Mouse (Mus musculus) midbrain, embryonic 15.5 days (tissue): ENCODE data around the gene Gipc3. TPM values are rescaled to one million over a fixed set of nuclear protein-coding genes. Genes with fewer than 3 reads are reported as not detected.

Experiments
- ATAC-seq: fragments of 200-750 bp; cut with Nextera tagmentation; replicated peaks from 2 replicates; pipeline ENCODE4 v1.8.0; 2017; ENCODE audit warnings: moderate TSS enrichment
- H3K27ac ChIP-seq: fragments of 300-500 bp; sonication (generic); 2 replicates; pipeline ENCODE4 v1.5.1; 2015; ENCODE audit warnings: mild to moderate bottlenecking, inconsistent platforms
- H3K27me3 ChIP-seq: fragments of 300-500 bp; sonication (generic); replicated peaks from 2 replicates; pipeline ENCODE4 v1.6.1; 2015; ENCODE audit warnings: inconsistent platforms
- H3K36me3 ChIP-seq: fragments of 300-500 bp; sonication (generic); replicated peaks from 2 replicates; pipeline ENCODE4 v1.6.1; 2015; ENCODE audit warnings: inconsistent platforms
- H3K4me1 ChIP-seq: fragments of 300-500 bp; sonication (generic); 2 replicates; pipeline ENCODE4 v1.6.1; 2015; ENCODE audit warnings: inconsistent platforms
- H3K4me2 ChIP-seq: fragments of 300-500 bp; sonication (generic); 2 replicates; pipeline ENCODE4 v1.6.1; 2015; ENCODE audit warnings: inconsistent platforms, mild to moderate bottlenecking, moderate library complexity
- H3K4me3 ChIP-seq: fragments of 300-500 bp; sonication (generic); 2 replicates; pipeline ENCODE4 v1.5.1; 2015; ENCODE audit warnings: mild to moderate bottlenecking, inconsistent platforms
- H3K9ac ChIP-seq: fragments of 300-500 bp; sonication (generic); 2 replicates; pipeline ENCODE4 v1.6.1; 2015; ENCODE audit warnings: mild to moderate bottlenecking, inconsistent platforms
- H3K9me3 ChIP-seq: fragments of 300-500 bp; sonication (generic); 2 replicates; pipeline ENCODE4 v1.6.1; 2016; ENCODE audit warnings: inconsistent platforms
- WGBS: fragments of 180-500 bp; shearing (Covaris S2); methylation state at CpG from one replicate; pipeline ENCODE4 v1.1.7; 2015; ENCODE audit warnings: mixed read lengths; 5-methylcytosine and 5-hydroxymethylcytosine counted together
- polyA plus RNA-seq: library from polyadenylated mRNA; unstranded; fragments of >200 nt; fragmentation: Nextera tagmentation; extraction: Ambion mirVana; gene quantifications from 2 replicates; pipeline ENCODE4 v1.2.1, GENCODE M21; 2015

The Gipc3 gene
- polyA plus RNA-seq, 1 experiment from 2014 or later: not detected

GRCm38 (mm10) chr10:81299585-81300351 lies 43.3 kb downstream of the Gipc3 start:
- Histone ChIP-seq H3K4me2 (no peak overlapping the region), H3K27me3 (no peaks in the 10 kb centered on the region), H3K4me1 (peaks cover 35% of the 10 kb centered on the region), H3K4me3 (no peak overlapping the region), H3K9me3 (no peaks in the 10 kb centered on the region), H3K27ac (no peak overlapping the region), H3K36me3 (no peaks in the 10 kb centered on the region), H3K9ac (no peak overlapping the region)
- ATAC-seq: no peak
- 93% methylated on average over 14 of the region's 14 CpGs for WGBS

GRCm38 (mm10) chr10:81298369-81299100 lies 44.5 kb downstream of the Gipc3 start:
- Histone ChIP-seq H3K27me3 (no peaks in the 10 kb centered on the region), H3K9ac (no peak overlapping the region), H3K36me3 (no peaks in the 10 kb centered on the region), H3K4me2 (no peak overlapping the region), H3K9me3 (no peaks in the 10 kb centered on the region), H3K27ac (no peak overlapping the region), H3K4me1 (peaks cover 47% of the 10 kb centered on the region), H3K4me3 (no peak overlapping the region)
- ATAC-seq: no peak
- 94% methylated on average over 17 of the region's 17 CpGs for WGBS

- H3K4me1 ChIP-seq: peaks cover 47% of the 10 kb centered on the region
- H3K36me3 ChIP-seq: no peaks in the 10 kb centered on the region
- H3K4me3 ChIP-seq: no peak overlapping the region
- H3K4me2 ChIP-seq: no peak overlapping the region
- H3K27me3 ChIP-seq: no peaks in the 10 kb centered on the region
- ATAC-seq: no peak
- no peaks in the 10 kb centered on the region for H3K9me3 ChIP-seq
- no peak overlapping the region for H3K27ac ChIP-seq
- 65% methylated on average over 10 of the region's 10 CpGs for WGBS
- H3K9ac ChIP-seq: no peak overlapping the region
These were observed 45.2 kb downstream of the Gipc3 start for GRCm38 (mm10) chr10:81297845-81298244.

DNA sequence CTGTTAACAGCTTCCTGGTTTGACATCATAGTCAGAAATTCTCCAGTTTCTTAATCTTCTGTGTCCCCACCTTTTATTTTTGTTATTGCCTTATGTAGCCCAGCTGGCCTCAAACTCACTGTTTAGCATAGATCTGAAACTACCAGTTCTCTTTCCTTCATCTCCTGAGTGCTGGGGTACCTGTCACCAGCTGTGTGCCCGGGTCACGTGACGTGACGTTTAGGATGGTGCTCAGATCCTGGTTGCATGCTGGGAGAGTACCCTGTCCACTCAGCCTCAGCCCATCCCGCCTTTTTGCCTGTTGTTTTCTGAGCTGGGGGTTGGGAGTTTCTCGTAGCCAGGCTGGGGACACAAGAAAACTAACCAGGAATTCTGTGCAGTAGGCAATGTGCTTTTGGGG lies 45.8 kb downstream of the Gipc3 start:
- Histone ChIP-seq H3K4me3 (no peak overlapping the region), H3K36me3 (no peaks in the 10 kb centered on the region), H3K27me3 (no peaks in the 10 kb centered on the region), H3K4me2 (no peak overlapping the region), H3K27ac (no peak overlapping the region), H3K4me1 (peaks cover 44% of the 10 kb centered on the region), H3K9me3 (no peaks in the 10 kb centered on the region), H3K9ac (no peak overlapping the region)
- no peak for ATAC-seq
- 87% methylated on average over 6 of the region's 6 CpGs for whole genome bisulfite sequencing

DNA sequence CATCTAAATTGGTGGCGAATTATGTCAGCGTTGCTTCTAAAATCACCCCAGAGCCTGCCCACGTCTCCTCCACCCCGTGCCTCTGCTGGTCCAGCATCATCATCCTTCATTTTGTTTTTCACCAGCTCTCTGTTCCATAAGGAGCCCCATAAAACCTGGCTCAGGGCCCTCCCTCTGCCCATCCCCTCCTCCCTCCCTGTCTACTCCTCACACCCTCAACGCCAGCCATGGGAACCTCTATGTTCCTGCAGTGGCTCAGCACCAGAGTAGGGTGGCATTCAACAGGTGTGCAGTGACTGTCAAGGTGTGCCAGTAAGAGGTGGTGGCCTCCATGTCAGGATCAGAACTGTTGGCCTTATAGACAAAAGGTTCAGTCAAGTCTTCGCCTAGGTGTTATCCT lies 47.9 kb downstream of the Gipc3 start:
- no peak overlapping the region for H3K27ac ChIP-seq
- no peaks in the 10 kb centered on the region for H3K36me3 ChIP-seq
- ATAC-seq: no peak
- 91% methylated on average over 6 of the region's 6 CpGs for WGBS
- no peak overlapping the region for H3K4me3 ChIP-seq
- no peaks in the 10 kb centered on the region for H3K27me3 ChIP-seq
- no peak overlapping the region for H3K9ac ChIP-seq
- peaks cover 32% of the 10 kb centered on the region for H3K4me1 ChIP-seq
- peak overlapping the region; percentile 70; the same call in 1 of the 2 replicates for H3K4me2 ChIP-seq
- H3K9me3 ChIP-seq: no peaks in the 10 kb centered on the region

GRCm38 (mm10) chr10:81294442-81294841 lies 48.6 kb downstream of the Gipc3 start:
- Histone ChIP-seq H3K9me3 (no peaks in the 10 kb centered on the region), H3K4me3 (peak overlapping the region; percentile 80), H3K27ac (no peak overlapping the region), H3K9ac (peak overlapping the region; percentile 84; the same call in 1 of the 2 replicates), H3K4me1 (peaks cover 33% of the 10 kb centered on the region), H3K36me3 (no peaks in the 10 kb centered on the region), H3K27me3 (no peaks in the 10 kb centered on the region), H3K4me2 (peak overlapping the region; percentile 70)
- no peak for ATAC-seq
- WGBS: 57% methylated on average over 8 of the region's 8 CpGs

GRCm38 (mm10) chr10:81293334-81294030 lies 49.6 kb downstream of the Gipc3 start:
- peak overlapping the region; percentile 88 for H3K27ac ChIP-seq
- H3K27me3 ChIP-seq: no peaks in the 10 kb centered on the region
- WGBS: 3% methylated on average over 25 of the region's 25 CpGs
- H3K36me3 ChIP-seq: no peaks in the 10 kb centered on the region
- peak overlapping the region; percentile 84 for H3K9ac ChIP-seq
- H3K4me1 ChIP-seq: peaks cover 35% of the 10 kb centered on the region
- H3K9me3 ChIP-seq: no peaks in the 10 kb centered on the region
- peak overlapping the region; percentile 80 for H3K4me3 ChIP-seq
- H3K4me2 ChIP-seq: peak overlapping the region; percentile 70
- ATAC-seq: no peak

DNA sequence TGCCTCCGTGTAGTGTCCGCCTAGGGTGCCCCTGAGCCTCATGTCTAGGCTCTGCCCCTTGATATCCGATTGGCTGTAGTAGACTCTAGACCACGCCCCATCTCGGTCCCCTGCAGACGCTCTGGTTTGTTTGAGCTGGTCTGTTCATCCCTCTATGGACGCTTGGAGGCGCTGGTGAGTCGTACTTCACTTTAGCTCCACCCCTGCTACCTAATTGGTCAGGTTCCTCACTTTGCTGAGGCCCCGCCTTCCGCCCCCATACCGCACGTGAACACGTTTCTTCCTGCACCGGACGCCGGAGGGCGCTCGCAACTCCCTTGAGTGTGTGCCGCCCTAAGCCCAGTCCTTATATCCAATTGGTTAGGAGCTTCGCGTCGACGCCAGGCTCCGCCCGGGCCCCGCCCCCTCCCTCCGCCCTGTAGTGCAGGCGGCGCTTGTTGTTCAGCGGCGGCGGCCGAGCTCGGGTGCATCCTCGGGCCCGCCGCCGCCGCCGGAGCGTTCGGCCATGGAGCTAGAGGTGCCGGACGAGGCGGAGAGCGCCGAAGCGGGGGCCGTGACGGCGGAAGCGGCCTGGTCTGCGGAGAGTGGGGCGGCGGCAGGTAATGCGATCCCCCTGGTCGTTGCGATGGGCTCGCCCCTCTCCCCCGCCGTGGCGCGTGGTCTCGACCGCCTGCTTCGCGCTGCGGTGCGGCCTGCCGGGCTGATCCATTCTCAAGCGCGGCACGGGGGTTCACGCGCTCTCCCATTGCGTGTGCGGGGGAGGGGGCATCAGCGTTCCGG lies 50.3 kb downstream of the Gipc3 start, which contains the start of gene Pip5k1c:
Gene Pip5k1c, plus strand, starts transcription at position 410 of the 780 bp plus-strand sequence.
- under 1% methylated on average over 70 of the region's 80 CpGs for WGBS
- no peaks in the 10 kb centered on the region for H3K27me3 ChIP-seq
- peaks cover 35% of the 10 kb centered on the region for H3K4me1 ChIP-seq
- peak within 1 kb of the TSS; percentile 84 for H3K9ac ChIP-seq
- no peaks in the 10 kb centered on the region for H3K9me3 ChIP-seq
- peak; percentile 96 for ATAC-seq
- H3K27ac ChIP-seq: peak within 1 kb of the TSS; percentile 88
- peak within 1 kb of the TSS; percentile 70 for H3K4me2 ChIP-seq
- peak within 1 kb of the TSS; percentile 80 for H3K4me3 ChIP-seq
- no peaks in the 10 kb centered on the region for H3K36me3 ChIP-seq

- Histone ChIP-seq H3K36me3 (no peaks in the 10 kb centered on the region), H3K4me1 (peaks cover 31% of the 10 kb centered on the region), H3K27ac (no peak within 1 kb of the TSS), H3K4me3 (peak within 1 kb of the TSS; percentile 80), H3K27me3 (no peaks in the 10 kb centered on the region), H3K9ac (no peak within 1 kb of the TSS), H3K9me3 (no peaks in the 10 kb centered on the region), H3K4me2 (peak within 1 kb of the TSS; percentile 70; the same call in 1 of the 2 replicates)
- WGBS: 77% methylated on average over 9 of the region's 9 CpGs
- ATAC-seq: no peak
These were observed 51.5 kb downstream of the Gipc3 start, which contains the start of gene Tjp3 for GRCm38 (mm10) chr10:81291511-81292104. Gene Tjp3 (minus strand): TSS chr10:81291581.

DNA sequence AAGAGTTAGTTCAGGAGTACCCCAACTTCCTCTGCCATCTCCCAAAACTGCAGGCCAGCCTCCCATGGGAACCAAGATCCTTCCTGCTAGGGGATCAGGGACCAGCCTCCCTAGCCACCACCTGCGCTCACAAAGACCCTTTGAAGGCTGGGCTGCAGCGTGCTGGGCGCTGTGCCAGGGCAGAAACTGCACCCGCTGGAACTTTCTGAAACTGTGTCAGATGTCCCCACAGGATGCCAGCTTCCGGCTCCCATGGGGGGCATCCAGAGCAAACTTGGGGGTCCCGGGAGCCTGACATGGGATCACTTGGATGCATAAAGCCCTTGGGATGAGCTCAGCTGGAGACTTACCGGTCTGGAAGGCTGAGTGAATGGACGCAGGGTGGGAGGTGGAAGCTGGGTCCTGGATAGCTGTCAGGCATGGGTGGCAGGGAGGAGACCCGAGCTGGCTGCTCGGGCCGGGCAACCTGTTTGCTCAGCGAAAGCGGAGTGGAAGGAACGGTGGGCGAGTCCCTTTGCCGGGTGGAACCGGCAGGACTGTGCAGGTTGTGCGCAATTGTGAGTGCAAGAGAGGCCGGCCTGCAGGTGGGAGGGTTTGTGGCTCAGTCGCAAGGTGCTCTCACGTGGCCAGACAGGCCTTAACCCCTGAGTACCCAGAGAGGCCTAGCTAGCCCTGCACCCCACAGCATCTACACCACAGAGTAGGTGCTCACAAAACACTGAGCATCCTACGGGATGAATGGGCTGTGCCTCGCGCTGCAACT lies 52.2 kb downstream of the Gipc3 start:
- 0 out of 2 replicates have a peak overlapping the region, but pooled peaks have one; percentile 1 for H3K4me3 ChIP-seq
- ATAC-seq: no peak
- WGBS: 15% methylated on average over 24 of the region's 24 CpGs
- H3K4me2 ChIP-seq: peak overlapping the region; percentile 1; the same call in 1 of the 2 replicates
- H3K27me3 ChIP-seq: no peaks in the 10 kb centered on the region
- peaks cover 29% of the 10 kb centered on the region for H3K4me1 ChIP-seq
- H3K9me3 ChIP-seq: no peaks in the 10 kb centered on the region
- H3K27ac ChIP-seq: no peak overlapping the region
- no peaks in the 10 kb centered on the region for H3K36me3 ChIP-seq
- no peak overlapping the region for H3K9ac ChIP-seq

- Histone ChIP-seq H3K36me3 (no peaks in the 10 kb centered on the region), H3K27me3 (0 out of 2 replicates have a peak, but pooled peaks cover 3% of the 10 kb centered on the region)
These were observed 53.3 kb downstream of the Gipc3 start for GRCm38 (mm10) chr10:81289811-81290210.

More at GRCm38 (mm10) chr10:81289811-81290210, 53.3 kb downstream of the Gipc3 start:
- Histone ChIP-seq H3K4me2 (no peak overlapping the region), H3K4me1 (peaks cover 23% of the 10 kb centered on the region), H3K27ac (no peak overlapping the region), H3K9me3 (no peaks in the 10 kb centered on the region), H3K9ac (no peak overlapping the region), H3K4me3 (no peak overlapping the region)
- no peak for ATAC-seq
- 59% methylated on average over 14 of the region's 14 CpGs for WGBS
